Mouse (Mus musculus) ES-Bruce4 (cell line): ENCODE measurements around the gene Ubtf.

ENCODE experiments used
- CTCF ChIP-seq: IDR thresholded peaks from one replicate; pipeline ENCODE4 v1.8.1; 2011; ENCODE audit warnings: low read depth, low read length
- EP300 ChIP-seq: IDR thresholded peaks from 2 replicates; pipeline ENCODE4 v1.6.1; 2011; ENCODE audit warnings: low read depth, low read length; ENCODE audit not compliant: insufficient read depth
- POLR2A ChIP-seq: IDR thresholded peaks from one replicate; pipeline ENCODE4 v1.8.1; 2011; ENCODE audit warnings: low read length; ENCODE audit not compliant: insufficient read depth

GRCm38 (mm10) chr11:102309821-102310617, 9.5 kb downstream of the Ubtf start:
- no peak for TF ChIP-seq POLR2A
- TF ChIP-seq CTCF: no peak
- TF ChIP-seq EP300: no peak
